Mouse (Mus musculus) ES-Bruce4 (cell line): Measurements from ENCODE around the gene Cdkn2aipnl.

ENCODE experiments used
- CTCF ChIP-seq: IDR thresholded peaks from one replicate; pipeline ENCODE4 v1.8.1; 2011; ENCODE audit warnings: low read depth, low read length
- POLR2A ChIP-seq: IDR thresholded peaks from one replicate; pipeline ENCODE4 v1.8.1; 2011; ENCODE audit warnings: low read length; ENCODE audit not compliant: insufficient read depth

- TF ChIP-seq CTCF (no peak), POLR2A (no peak)
These were observed 45.9 kb upstream of the Cdkn2aipnl start for GRCm38 (mm10) chr11:51921355-51922125.
